Mouse (Mus musculus) lung, embryonic 14.5 days (tissue): ENCODE results near the gene Akt3. TPM values are rescaled to one million over a fixed set of nuclear protein-coding genes. Genes with fewer than 3 reads are reported as not detected.
A peak's percentile ranks its signal among the peaks of the same experiment; 100 is the strongest.

ENCODE experiments used
- ATAC-seq: fragments of 200-750 bp; cut with Nextera tagmentation; 2 replicates; pipeline ENCODE4 v1.8.0; 2017; ENCODE audit warnings: mild to moderate bottlenecking, moderate TSS enrichment, moderate library complexity; ENCODE audit not compliant: insufficient read depth
- DNase-seq: peaks from one replicate; pipeline ENCODE4 v3.0.0-alpha.2; 2015
- H3K27ac ChIP-seq: fragments of 300-500 bp; sonication (generic); 2 replicates; pipeline ENCODE4 v1.5.1; 2014; ENCODE audit warnings: low read depth, mild to moderate bottlenecking, moderate library complexity
- H3K27me3 ChIP-seq: fragments of 300-500 bp; sonication (generic); 2 replicates; pipeline ENCODE4 v1.6.1; 2014; ENCODE audit warnings: low read length, control low read depth; ENCODE audit not compliant: insufficient read depth
- H3K36me3 ChIP-seq: fragments of 300-500 bp; sonication (generic); 2 replicates; pipeline ENCODE4 v1.6.1; 2014; ENCODE audit warnings: control low read depth; ENCODE audit not compliant: insufficient read depth
- H3K4me1 ChIP-seq: fragments of 300-500 bp; sonication (generic); 2 replicates; pipeline ENCODE4 v1.6.1; 2014; ENCODE audit warnings: antibody characterized with exemption, control low read depth; ENCODE audit not compliant: insufficient read depth
- H3K4me2 ChIP-seq: fragments of 300-500 bp; sonication (generic); 2 replicates; pipeline ENCODE4 v1.6.1; 2014; ENCODE audit warnings: mild to moderate bottlenecking
- H3K4me3 ChIP-seq: fragments of 300-500 bp; sonication (generic); 2 replicates; pipeline ENCODE4 v1.5.1; 2014; ENCODE audit warnings: low read depth, low read length
- H3K9ac ChIP-seq: fragments of 300-500 bp; sonication (generic); 2 replicates; pipeline ENCODE4 v1.6.1; 2014
- H3K9me3 ChIP-seq: fragments of 300-500 bp; sonication (generic); 2 replicates; pipeline ENCODE4 v1.6.1; 2016; ENCODE audit warnings: low read depth, low read length, control low read depth
- CTCF ChIP-seq: IDR thresholded peaks from 2 replicates; pipeline ENCODE4 v1.5.1; 2016; ENCODE audit warnings: antibody characterized with exemption, low read depth
- WGBS: fragments of 180-500 bp; shearing (Covaris S2); extraction: QIAGEN DNeasy Blood & Tissue Kit; methylation state at CpG from one replicate; pipeline ENCODE4 v1.1.7; 2014; 5-methylcytosine and 5-hydroxymethylcytosine counted together
- polyA plus RNA-seq: library from polyadenylated mRNA; unstranded; fragments of >200 nt; fragmentation: Nextera tagmentation; extraction: Ambion mirVana; gene quantifications from 2 replicates; pipeline ENCODE4 v1.2.1, GENCODE M21; 2014

The Akt3 gene
- polyA plus RNA-seq, 1 experiment from 2014 or later = 6.9 TPM

- no peak overlapping the region for H3K9ac ChIP-seq
- DNase-seq = peak; percentile 51
- H3K4me2 ChIP-seq = peak overlapping the region; percentile 42
- ATAC-seq = peak; percentile 83
- H3K27me3 ChIP-seq = no peaks in the 10 kb centered on the region
- WGBS = 25% methylated on average over 11 of the region's 11 CpGs
- H3K4me1 ChIP-seq = no peaks in the 10 kb centered on the region
- TF ChIP-seq CTCF = no peak
- no peaks in the 10 kb centered on the region for H3K36me3 ChIP-seq
- no peak overlapping the region for H3K27ac ChIP-seq
- H3K4me3 ChIP-seq = no peak overlapping the region
- no peaks in the 10 kb centered on the region for H3K9me3 ChIP-seq
These were observed 107.5 kb downstream of the Akt3 start for GRCm38 (mm10) chr1:177150344-177151021.

DNA sequence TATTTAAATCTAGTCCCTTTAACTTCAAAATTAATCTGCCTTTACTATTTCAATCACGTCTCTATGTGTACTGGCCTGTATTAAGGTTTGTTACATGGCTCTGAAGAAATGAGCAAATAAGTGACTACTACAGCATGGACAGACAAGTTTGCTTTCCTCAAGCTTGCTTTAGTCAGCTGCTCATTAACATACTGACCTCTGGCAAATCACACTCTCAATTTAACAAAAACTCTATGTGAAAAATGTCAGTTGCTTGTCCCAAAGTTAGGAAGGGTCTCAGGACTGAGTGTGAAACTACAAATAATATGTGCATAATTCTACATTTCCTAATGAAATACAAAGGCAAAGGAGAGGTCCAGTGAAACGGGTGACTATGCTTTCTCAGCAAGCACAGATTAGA, 109.3 kb downstream of the Akt3 start:
- H3K4me3 ChIP-seq = no peak overlapping the region
- WGBS = 45% methylated on average over 2 of the region's 2 CpGs
- no peaks in the 10 kb centered on the region for H3K9me3 ChIP-seq
- H3K4me1 ChIP-seq = no peaks in the 10 kb centered on the region
- H3K36me3 ChIP-seq = no peaks in the 10 kb centered on the region
- no peak for TF ChIP-seq CTCF
- no peaks in the 10 kb centered on the region for H3K27me3 ChIP-seq
- no peak overlapping the region for H3K27ac ChIP-seq
- no peak overlapping the region for H3K4me2 ChIP-seq
- H3K9ac ChIP-seq = no peak overlapping the region
- ATAC-seq = no peak
- no peak for DNase-seq

DNA sequence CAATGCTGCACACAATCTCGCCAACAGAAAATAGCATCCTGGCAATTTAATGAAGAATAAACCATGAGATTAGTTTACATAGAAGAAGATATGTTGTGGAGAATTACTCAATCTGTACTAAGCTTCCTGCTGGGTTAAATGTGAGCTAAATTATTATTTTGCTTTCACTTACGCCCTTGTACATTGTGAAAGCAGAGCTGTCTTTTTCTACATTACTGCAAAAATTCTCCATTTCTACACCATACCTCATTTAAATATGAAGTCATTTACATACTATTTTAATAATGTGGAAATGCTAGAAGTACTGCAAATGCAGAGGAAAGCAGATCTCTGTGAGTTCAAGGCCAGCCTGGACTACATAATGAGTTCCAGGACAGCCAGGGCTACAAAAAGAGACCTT, 116.5 kb downstream of the Akt3 start:
- no peak for TF ChIP-seq CTCF
- ATAC-seq = no peak
- Histone ChIP-seq H3K4me1 (no peaks in the 10 kb centered on the region), H3K27ac (no peak overlapping the region), H3K4me2 (no peak overlapping the region), H3K27me3 (no peaks in the 10 kb centered on the region), H3K9ac (no peak overlapping the region), H3K4me3 (no peak overlapping the region), H3K9me3 (no peaks in the 10 kb centered on the region), H3K36me3 (no peaks in the 10 kb centered on the region)
- WGBS = 86% methylated on average over 2 of the region's 2 CpGs
- DNase-seq = no peak

DNA sequence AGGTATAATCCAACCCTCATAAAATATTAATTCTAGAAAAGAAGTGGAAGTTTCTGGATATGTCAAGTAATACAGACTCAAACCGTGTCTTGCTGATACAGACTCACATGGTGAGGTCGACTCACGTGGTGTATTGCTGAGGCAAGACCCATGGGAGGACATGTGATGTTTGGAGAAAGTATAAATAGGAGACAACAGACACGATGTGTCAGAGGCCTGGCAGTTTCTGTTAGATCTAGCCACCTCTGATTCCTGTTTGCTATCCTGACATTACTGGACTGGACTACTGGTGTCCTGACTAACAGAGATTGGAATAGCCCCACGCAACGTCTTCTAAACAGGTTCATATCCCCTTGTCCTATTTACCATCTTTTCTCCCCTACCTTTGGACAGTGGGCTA, 118.4 kb downstream of the Akt3 start:
- Histone ChIP-seq H3K4me3 (no peak overlapping the region), H3K36me3 (no peaks in the 10 kb centered on the region), H3K27ac (no peak overlapping the region), H3K9ac (no peak overlapping the region), H3K9me3 (no peaks in the 10 kb centered on the region), H3K27me3 (no peaks in the 10 kb centered on the region), H3K4me2 (no peak overlapping the region), H3K4me1 (no peaks in the 10 kb centered on the region)
- WGBS = 80% methylated on average over 6 of the region's 6 CpGs
- DNase-seq (no peak), ATAC-seq (no peak)
- TF ChIP-seq CTCF = no peak

DNA sequence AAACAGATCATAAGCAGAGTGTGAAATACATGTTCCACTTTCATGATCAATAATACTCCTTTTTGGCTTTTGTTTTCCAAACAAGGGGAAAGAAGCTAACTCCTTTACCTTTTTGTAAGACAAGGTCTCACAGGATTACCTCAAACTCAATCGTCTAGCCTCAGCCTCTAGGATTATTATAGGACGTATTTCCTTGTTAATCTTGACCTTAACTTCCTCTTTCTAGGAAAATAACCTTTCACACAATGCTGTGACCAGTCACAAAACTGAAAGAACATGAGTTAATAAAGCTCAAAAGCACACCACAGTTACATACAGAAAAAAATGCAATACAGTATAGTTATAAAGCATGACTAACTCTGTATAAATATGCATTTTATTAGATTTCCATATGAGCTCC, 126.5 kb downstream of the Akt3 start:
- no peak overlapping the region for H3K9ac ChIP-seq
- no peak overlapping the region for H3K4me3 ChIP-seq
- no peaks in the 10 kb centered on the region for H3K9me3 ChIP-seq
- no peak overlapping the region for H3K27ac ChIP-seq
- H3K36me3 ChIP-seq = peaks cover 8% of the 10 kb centered on the region; the same call in 1 of the 2 replicates
- no peaks in the 10 kb centered on the region for H3K27me3 ChIP-seq
- ATAC-seq (no peak), DNase-seq (no peak)
- TF ChIP-seq CTCF = no peak
- WGBS = 80% methylated on average over 2 of the region's 2 CpGs
- no peak overlapping the region for H3K4me2 ChIP-seq
- H3K4me1 ChIP-seq = no peaks in the 10 kb centered on the region

- Histone ChIP-seq H3K27ac (no peak overlapping the region), H3K27me3 (no peaks in the 10 kb centered on the region), H3K36me3 (peaks cover 8% of the 10 kb centered on the region; the same call in 1 of the 2 replicates), H3K9me3 (no peaks in the 10 kb centered on the region), H3K4me3 (no peak overlapping the region), H3K4me2 (no peak overlapping the region), H3K9ac (no peak overlapping the region), H3K4me1 (no peaks in the 10 kb centered on the region)
- no peak for ATAC-seq
- WGBS = 81% methylated on average over 8 of the region's 8 CpGs
- no peak for DNase-seq
- no peak for TF ChIP-seq CTCF
These were observed 131.3 kb downstream of the Akt3 start for GRCm38 (mm10) chr1:177126674-177127073.

DNA sequence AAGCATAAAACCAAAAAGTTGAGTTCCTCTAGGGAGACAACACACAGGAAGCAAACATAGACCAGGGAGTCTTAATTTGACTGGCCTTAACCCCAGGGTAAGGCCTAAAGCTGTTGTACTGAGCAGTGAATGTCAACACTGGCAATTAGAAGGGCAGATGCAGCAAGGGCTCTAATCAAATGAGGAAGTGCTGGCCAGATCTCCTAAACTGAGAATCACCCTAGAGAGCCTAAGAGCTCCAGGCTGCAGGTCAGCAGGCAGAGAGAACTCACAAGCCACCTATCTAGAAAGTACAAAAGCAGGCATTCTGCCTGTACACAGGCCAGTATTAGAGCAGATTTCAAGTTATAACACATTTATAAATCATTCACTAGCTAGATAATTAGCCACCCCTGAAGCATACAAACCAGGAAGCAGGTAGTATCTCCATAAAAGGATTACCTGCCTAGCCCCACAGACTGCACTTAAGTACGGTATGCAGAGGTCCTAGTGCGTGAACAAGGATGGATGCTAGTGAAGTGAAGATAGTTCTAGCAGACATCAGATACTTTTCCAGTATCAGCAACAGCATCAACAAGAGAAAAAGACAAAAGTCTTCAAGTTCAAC, 147.2 kb downstream of the Akt3 start:
- Histone ChIP-seq H3K9me3 (no peaks in the 10 kb centered on the region), H3K4me3 (no peak overlapping the region), H3K27ac (no peak overlapping the region), H3K4me2 (no peak overlapping the region), H3K9ac (no peak overlapping the region), H3K27me3 (no peaks in the 10 kb centered on the region), H3K4me1 (no peaks in the 10 kb centered on the region), H3K36me3 (no peaks in the 10 kb centered on the region)
- ATAC-seq (no peak), DNase-seq (no peak)
- no peak for TF ChIP-seq CTCF
- 77% methylated on average over 2 of the region's 2 CpGs for WGBS
